Mouse (Mus musculus): ENCODE data around the gene Klkb1. TPM values are rescaled to one million over a fixed set of nuclear protein-coding genes. Genes with fewer than 3 reads are reported as not detected.

Gene Klkb1
- polyA plus RNA-seq, 1 experiment: not detected

GRCm38 (mm10) chr8:45261920-45262319, 32.7 kb downstream of the Klkb1 start, which contains the start of gene F11:
TSS of gene F11 (minus strand) at chr8:45262031.
- no peaks in the 10 kb centered on the region for H3K79me2 ChIP-seq (ENCODE audit: control insufficient read depth, insufficient read depth)
- H3K4me2 ChIP-seq (ENCODE audit: low read depth): no peak within 1 kb of the TSS
- H3K36me3 ChIP-seq (ENCODE audit: control insufficient read depth, insufficient read depth): no peaks in the 10 kb centered on the region
- TF ChIP-seq REST (IDR thresholded peaks at IDR 0.05; ENCODE audit: insufficient read depth, insufficient read length): no peak
- no peak for TF ChIP-seq MYOD1 (IDR thresholded peaks at IDR 0.05; ENCODE audit: control insufficient read depth in 1 of 3, insufficient read length in 2 of 3, low read depth in 2 of 3)
- TF ChIP-seq SRF (IDR thresholded peaks at IDR 0.05; ENCODE audit: control insufficient read depth, insufficient read length, low read depth): no peak
- TF ChIP-seq MYOG (IDR thresholded peaks at IDR 0.05; ENCODE audit: control insufficient read depth in 1 of 3, insufficient read depth in 1 of 3, insufficient read length in 2 of 3, low read depth in 2 of 3): no peak
- TF ChIP-seq MAX (IDR thresholded peaks at IDR 0.05; ENCODE audit: low read depth): no peak
- TF ChIP-seq TCF3 (IDR thresholded peaks at IDR 0.05; ENCODE audit: insufficient read length, low read depth): no peak
- no peak for TF ChIP-seq POLR2A (IDR thresholded peaks at IDR 0.05; ENCODE audit: insufficient read length, low read depth)
- TF ChIP-seq CEBPB (IDR thresholded peaks at IDR 0.05; ENCODE audit: insufficient read depth, poor library complexity, severe bottlenecking): no peak
- TF ChIP-seq TCF12 (IDR thresholded peaks at IDR 0.05; ENCODE audit: insufficient read depth, poor library complexity, severe bottlenecking): no peak
- no peak for TF ChIP-seq E2F4 (IDR thresholded peaks at IDR 0.05; ENCODE audit: insufficient read depth)
- no peak for TF ChIP-seq POLR2AphosphoS2 (IDR thresholded peaks at IDR 0.05; ENCODE audit: insufficient read length, low read depth)
- TF ChIP-seq USF1 (IDR thresholded peaks at IDR 0.05; ENCODE audit: low read depth): no peak
- no peaks in the 10 kb centered on the region for H3K27me3 ChIP-seq (ENCODE audit: control insufficient read depth, insufficient read depth, insufficient read length)
- H3ac ChIP-seq (ENCODE audit: control insufficient read depth, insufficient read length): no peak within 1 kb of the TSS
- H3K4me3 ChIP-seq: no peak within 1 kb of the TSS

GRCm38 (mm10) chr8:45258421-45258820, 36.2 kb downstream of the Klkb1 start:
- no peak for TF ChIP-seq MAX (IDR thresholded peaks at IDR 0.05; ENCODE audit: low read depth)
- no peak for TF ChIP-seq TCF12 (IDR thresholded peaks at IDR 0.05; ENCODE audit: insufficient read depth, poor library complexity, severe bottlenecking)
- no peak for TF ChIP-seq MYOD1 (IDR thresholded peaks at IDR 0.05; ENCODE audit: control insufficient read depth in 1 of 3, insufficient read length in 2 of 3, low read depth in 2 of 3)
- no peak for TF ChIP-seq E2F4 (IDR thresholded peaks at IDR 0.05; ENCODE audit: insufficient read depth)
- no peak for TF ChIP-seq REST (IDR thresholded peaks at IDR 0.05; ENCODE audit: insufficient read depth, insufficient read length)
- no peak for TF ChIP-seq CEBPB (IDR thresholded peaks at IDR 0.05; ENCODE audit: insufficient read depth, poor library complexity, severe bottlenecking)
- no peak for TF ChIP-seq USF1 (IDR thresholded peaks at IDR 0.05; ENCODE audit: low read depth)
- no peak for TF ChIP-seq POLR2A (IDR thresholded peaks at IDR 0.05; ENCODE audit: insufficient read length, low read depth)
- no peak for TF ChIP-seq TCF3 (IDR thresholded peaks at IDR 0.05; ENCODE audit: insufficient read length, low read depth)
- TF ChIP-seq MYOG (IDR thresholded peaks at IDR 0.05; ENCODE audit: control insufficient read depth in 1 of 3, insufficient read depth in 1 of 3, insufficient read length in 2 of 3, low read depth in 2 of 3): no peak
- TF ChIP-seq SRF (IDR thresholded peaks at IDR 0.05; ENCODE audit: control insufficient read depth, insufficient read length, low read depth): no peak
- TF ChIP-seq POLR2AphosphoS2 (IDR thresholded peaks at IDR 0.05; ENCODE audit: insufficient read length, low read depth): no peak
- no peak overlapping the region for H3K4me3 ChIP-seq
- H3K79me2 ChIP-seq (ENCODE audit: control insufficient read depth, insufficient read depth): no peaks in the 10 kb centered on the region
- H3K36me3 ChIP-seq (ENCODE audit: control insufficient read depth, insufficient read depth): no peaks in the 10 kb centered on the region
- H3K27me3 ChIP-seq (ENCODE audit: control insufficient read depth, insufficient read depth, insufficient read length): no peaks in the 10 kb centered on the region
- H3ac ChIP-seq (ENCODE audit: control insufficient read depth, insufficient read length): no peak overlapping the region
- H3K4me2 ChIP-seq (ENCODE audit: low read depth): peak overlapping the region; percentile 27

GRCm38 (mm10) chr8:45255040-45255439, 39.6 kb downstream of the Klkb1 start:
- Histone ChIP-seq H3K36me3 (ENCODE audit: control insufficient read depth, insufficient read depth) (no peaks in the 10 kb centered on the region), H3ac (ENCODE audit: control insufficient read depth, insufficient read length) (no peak overlapping the region), H3K4me3 (no peak overlapping the region), H3K79me2 (ENCODE audit: control insufficient read depth, insufficient read depth) (no peaks in the 10 kb centered on the region), H3K4me2 (ENCODE audit: low read depth) (peak overlapping the region; percentile 42), H3K27me3 (ENCODE audit: control insufficient read depth, insufficient read depth, insufficient read length) (no peaks in the 10 kb centered on the region)
- TF ChIP-seq CEBPB (IDR thresholded peaks at IDR 0.05; ENCODE audit: insufficient read depth, poor library complexity, severe bottlenecking): no peak
- no peak for TF ChIP-seq MYOD1 (IDR thresholded peaks at IDR 0.05; ENCODE audit: control insufficient read depth in 1 of 3, insufficient read length in 2 of 3, low read depth in 2 of 3)
- TF ChIP-seq REST (IDR thresholded peaks at IDR 0.05; ENCODE audit: insufficient read depth, insufficient read length): no peak
- no peak for TF ChIP-seq TCF3 (IDR thresholded peaks at IDR 0.05; ENCODE audit: insufficient read length, low read depth)
- no peak for TF ChIP-seq SRF (IDR thresholded peaks at IDR 0.05; ENCODE audit: control insufficient read depth, insufficient read length, low read depth)
- no peak for TF ChIP-seq POLR2A (IDR thresholded peaks at IDR 0.05; ENCODE audit: insufficient read length, low read depth)
- no peak for TF ChIP-seq MAX (IDR thresholded peaks at IDR 0.05; ENCODE audit: low read depth)
- TF ChIP-seq POLR2AphosphoS2 (IDR thresholded peaks at IDR 0.05; ENCODE audit: insufficient read length, low read depth): no peak
- TF ChIP-seq E2F4 (IDR thresholded peaks at IDR 0.05; ENCODE audit: insufficient read depth): no peak
- no peak for TF ChIP-seq MYOG (IDR thresholded peaks at IDR 0.05; ENCODE audit: control insufficient read depth in 1 of 3, insufficient read depth in 1 of 3, insufficient read length in 2 of 3, low read depth in 2 of 3)
- no peak for TF ChIP-seq TCF12 (IDR thresholded peaks at IDR 0.05; ENCODE audit: insufficient read depth, poor library complexity, severe bottlenecking)
- TF ChIP-seq USF1 (IDR thresholded peaks at IDR 0.05; ENCODE audit: low read depth): no peak

- Histone ChIP-seq H3K79me2 (ENCODE audit: control insufficient read depth, insufficient read depth) (no peaks in the 10 kb centered on the region), H3K27me3 (ENCODE audit: control insufficient read depth, insufficient read depth, insufficient read length) (no peaks in the 10 kb centered on the region), H3K4me3 (no peak overlapping the region), H3K4me2 (ENCODE audit: low read depth) (no peak overlapping the region), H3ac (ENCODE audit: control insufficient read depth, insufficient read length) (no peak overlapping the region), H3K36me3 (ENCODE audit: control insufficient read depth, insufficient read depth) (no peaks in the 10 kb centered on the region)
- no peak for TF ChIP-seq SRF (IDR thresholded peaks at IDR 0.05; ENCODE audit: control insufficient read depth, insufficient read length, low read depth)
- no peak for TF ChIP-seq REST (IDR thresholded peaks at IDR 0.05; ENCODE audit: insufficient read depth, insufficient read length)
- no peak for TF ChIP-seq POLR2A (IDR thresholded peaks at IDR 0.05; ENCODE audit: insufficient read length, low read depth)
- no peak for TF ChIP-seq TCF3 (IDR thresholded peaks at IDR 0.05; ENCODE audit: insufficient read length, low read depth)
- no peak for TF ChIP-seq MYOG (IDR thresholded peaks at IDR 0.05; ENCODE audit: control insufficient read depth in 1 of 3, insufficient read depth in 1 of 3, insufficient read length in 2 of 3, low read depth in 2 of 3)
- no peak for TF ChIP-seq USF1 (IDR thresholded peaks at IDR 0.05; ENCODE audit: low read depth)
- TF ChIP-seq TCF12 (IDR thresholded peaks at IDR 0.05; ENCODE audit: insufficient read depth, poor library complexity, severe bottlenecking): no peak
- TF ChIP-seq POLR2AphosphoS2 (IDR thresholded peaks at IDR 0.05; ENCODE audit: insufficient read length, low read depth): no peak
- no peak for TF ChIP-seq MYOD1 (IDR thresholded peaks at IDR 0.05; ENCODE audit: control insufficient read depth in 1 of 3, insufficient read length in 2 of 3, low read depth in 2 of 3)
- no peak for TF ChIP-seq E2F4 (IDR thresholded peaks at IDR 0.05; ENCODE audit: insufficient read depth)
- no peak for TF ChIP-seq CEBPB (IDR thresholded peaks at IDR 0.05; ENCODE audit: insufficient read depth, poor library complexity, severe bottlenecking)
- TF ChIP-seq MAX (IDR thresholded peaks at IDR 0.05; ENCODE audit: low read depth): no peak
These were observed 40.3 kb downstream of the Klkb1 start for GRCm38 (mm10) chr8:45254194-45254842.
